Mouse (Mus musculus): Measurements from ENCODE around the gene Srcin1. TPM values are rescaled to one million over a fixed set of nuclear protein-coding genes. Genes with fewer than 3 reads are reported as not detected.

Srcin1 gene
- polyA plus RNA-seq, 1 experiment from 2014 or later = 3.2 TPM

- Histone ChIP-seq H3K4me3 (ENCODE audit: low read depth, low read length) (peak overlapping the region; percentile 76), H3K9me3 (ENCODE audit: control insufficient read depth, low read length) (no peaks in the 10 kb centered on the region), H3K4me2 (ENCODE audit: low read depth, low read length, severe bottlenecking) (peak overlapping the region; percentile 80), H3K4me1 (replicated peaks; ENCODE audit: control insufficient read depth, insufficient read depth, low read length) (peaks cover 45% of the 10 kb centered on the region), H3K27ac (ENCODE audit: low read depth, low read length) (peak overlapping the region; percentile 96), H3K36me3 (ENCODE audit: control insufficient read depth, insufficient read depth, low read length) (no peaks in the 10 kb centered on the region), H3K9ac (ENCODE audit: low read length) (peak overlapping the region; percentile 87), H3K27me3 (ENCODE audit: control insufficient read depth, insufficient read depth, low read length) (peaks cover 9% of the 10 kb centered on the region)
- under 1% methylated on average over 30 of the region's 43 CpGs for WGBS
- DNase-seq (ENCODE audit: low spot score) = no peak
- peak; percentile 42; the same call in 1 of the 2 replicates for ATAC-seq (replicated peaks; ENCODE audit: low FRiP score)
These were observed 1.4 kb downstream of the Srcin1 start for GRCm38 (mm10) chr11:97574551-97575051.

DNA sequence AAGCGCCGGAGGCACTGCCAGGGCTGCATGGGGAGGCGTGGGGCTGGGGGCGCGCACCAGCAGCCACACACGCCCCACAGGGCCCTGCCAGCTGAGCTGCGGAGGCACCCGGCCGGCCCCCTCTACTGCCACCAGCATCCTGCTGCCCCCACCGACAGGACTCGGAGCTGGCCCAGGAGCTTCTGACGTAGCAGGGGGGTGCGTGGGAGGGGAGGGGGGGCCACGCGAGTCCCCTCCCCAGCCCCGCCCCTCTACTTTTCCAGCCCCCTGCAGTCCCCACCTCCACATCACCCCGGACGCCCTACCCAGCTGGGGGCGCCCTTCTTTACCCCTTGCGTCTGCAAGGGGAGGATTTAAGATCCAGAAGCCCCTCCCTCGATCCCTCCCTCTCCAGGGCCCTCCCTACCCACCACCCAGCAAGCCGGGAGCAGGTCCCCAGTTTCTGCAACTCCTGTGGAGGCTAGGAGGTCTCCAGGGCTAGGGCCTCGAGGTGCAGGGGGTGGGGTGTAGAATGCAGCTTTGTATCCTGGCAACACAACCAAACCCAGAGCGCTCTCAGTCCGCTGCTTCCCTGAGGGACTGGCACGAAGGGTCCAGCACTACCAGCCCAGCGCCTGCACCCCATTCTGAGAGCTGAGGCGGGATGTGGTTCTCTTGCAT lies 2.0 kb downstream of the Srcin1 start:
- WGBS = 2% methylated on average over 18 of the region's 28 CpGs
- H3K27me3 ChIP-seq (ENCODE audit: control insufficient read depth, insufficient read depth, low read length) = peaks cover 9% of the 10 kb centered on the region
- peak; percentile 86 for DNase-seq (ENCODE audit: low spot score)

DNA sequence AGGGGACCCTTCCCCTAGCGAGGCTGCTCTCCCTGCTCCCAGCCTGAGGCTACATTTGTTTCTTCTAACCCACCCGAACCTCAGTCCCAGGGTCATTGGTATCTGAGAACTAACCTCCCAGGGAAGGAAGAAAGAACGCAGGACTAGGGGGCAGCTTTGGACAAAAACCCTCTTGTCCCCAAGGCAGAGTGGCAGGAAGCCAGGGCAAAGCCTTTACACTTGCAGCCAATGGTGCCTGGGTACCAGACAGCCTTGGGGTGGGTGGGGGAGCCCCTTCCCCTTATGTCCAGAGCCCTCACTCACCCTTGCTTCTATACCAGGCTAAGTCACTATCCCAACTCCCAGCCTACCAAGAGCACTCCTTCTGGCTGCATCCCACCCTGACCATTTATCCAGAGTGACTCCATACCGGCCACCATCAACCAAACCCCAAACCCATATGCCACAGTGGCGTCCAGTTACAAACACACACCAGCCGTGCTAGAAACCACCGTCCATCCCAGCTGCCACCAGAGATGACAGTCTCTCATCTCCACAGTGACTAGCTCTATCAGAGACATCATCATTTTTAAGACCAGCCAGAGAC lies 3.0 kb downstream of the Srcin1 start:
- ATAC-seq (replicated peaks; ENCODE audit: low FRiP score) = no peak
- Histone ChIP-seq H3K4me2 (ENCODE audit: low read depth, low read length, severe bottlenecking) (peak overlapping the region; percentile 80), H3K4me3 (ENCODE audit: low read depth, low read length) (no peak overlapping the region), H3K27ac (ENCODE audit: low read depth, low read length) (no peak overlapping the region), H3K4me1 (replicated peaks; ENCODE audit: control insufficient read depth, insufficient read depth, low read length) (peaks cover 48% of the 10 kb centered on the region), H3K9ac (ENCODE audit: low read length) (peak overlapping the region; percentile 87), H3K27me3 (ENCODE audit: control insufficient read depth, insufficient read depth, low read length) (peaks cover 9% of the 10 kb centered on the region), H3K36me3 (ENCODE audit: control insufficient read depth, insufficient read depth, low read length) (no peaks in the 10 kb centered on the region), H3K9me3 (ENCODE audit: control insufficient read depth, low read length) (no peaks in the 10 kb centered on the region)
- 35% methylated on average over 7 of the region's 7 CpGs for WGBS
- peak; percentile 46 for DNase-seq (ENCODE audit: low spot score)

More for the DNA sequence above, 2.0 kb downstream of the Srcin1 start:
- Histone ChIP-seq H3K36me3 (ENCODE audit: control insufficient read depth, insufficient read depth, low read length) (no peaks in the 10 kb centered on the region), H3K9me3 (ENCODE audit: control insufficient read depth, low read length) (no peaks in the 10 kb centered on the region), H3K9ac (ENCODE audit: low read length) (peak overlapping the region; percentile 87), H3K4me2 (ENCODE audit: low read depth, low read length, severe bottlenecking) (peak overlapping the region; percentile 80), H3K27ac (ENCODE audit: low read depth, low read length) (peak overlapping the region; percentile 96), H3K4me1 (replicated peaks; ENCODE audit: control insufficient read depth, insufficient read depth, low read length) (peaks cover 47% of the 10 kb centered on the region), H3K4me3 (ENCODE audit: low read depth, low read length) (peak overlapping the region; percentile 76)
- ATAC-seq (replicated peaks; ENCODE audit: low FRiP score) = peak; percentile 31; the same call in 1 of the 2 replicates

DNA sequence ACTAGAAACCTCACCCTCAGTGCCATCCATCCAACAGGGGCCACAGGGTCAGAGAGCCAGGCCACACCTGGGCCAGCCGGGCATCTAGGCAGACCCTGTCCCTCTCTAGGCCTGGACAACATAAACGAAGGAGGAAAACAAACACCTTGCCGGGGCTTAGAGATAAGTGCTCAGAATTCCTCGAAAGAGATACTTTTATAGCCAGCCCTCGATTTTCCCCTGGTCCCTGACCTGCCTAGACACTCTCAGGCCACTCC lies 4.0 kb downstream of the Srcin1 start:
- Histone ChIP-seq H3K27ac (ENCODE audit: low read depth, low read length) (no peak overlapping the region), H3K4me3 (ENCODE audit: low read depth, low read length) (no peak overlapping the region), H3K4me2 (ENCODE audit: low read depth, low read length, severe bottlenecking) (no peak overlapping the region), H3K27me3 (ENCODE audit: control insufficient read depth, insufficient read depth, low read length) (peaks cover 9% of the 10 kb centered on the region), H3K9ac (ENCODE audit: low read length) (no peak overlapping the region), H3K9me3 (ENCODE audit: control insufficient read depth, low read length) (no peaks in the 10 kb centered on the region), H3K4me1 (replicated peaks; ENCODE audit: control insufficient read depth, insufficient read depth, low read length) (peaks cover 57% of the 10 kb centered on the region), H3K36me3 (ENCODE audit: control insufficient read depth, insufficient read depth, low read length) (no peaks in the 10 kb centered on the region)
- DNase-seq (ENCODE audit: low spot score) = no peak
- no peak for ATAC-seq (replicated peaks; ENCODE audit: low FRiP score)
- 42% methylated on average over 5 of the region's 5 CpGs for WGBS

- H3K27ac ChIP-seq (ENCODE audit: low read depth, low read length) = 0 out of 2 replicates have a peak overlapping the region, but pooled peaks have one; percentile 38
- DNase-seq (ENCODE audit: low spot score) = peak; percentile 53
- ATAC-seq (replicated peaks; ENCODE audit: low FRiP score) = no peak
- peaks cover 9% of the 10 kb centered on the region for H3K27me3 ChIP-seq (ENCODE audit: control insufficient read depth, insufficient read depth, low read length)
- no peaks in the 10 kb centered on the region for H3K36me3 ChIP-seq (ENCODE audit: control insufficient read depth, insufficient read depth, low read length)
- no peak overlapping the region for H3K4me3 ChIP-seq (ENCODE audit: low read depth, low read length)
- no peak overlapping the region for H3K4me2 ChIP-seq (ENCODE audit: low read depth, low read length, severe bottlenecking)
- H3K9me3 ChIP-seq (ENCODE audit: control insufficient read depth, low read length) = no peaks in the 10 kb centered on the region
- 7% methylated on average over 8 of the region's 8 CpGs for WGBS
- peaks cover 63% of the 10 kb centered on the region for H3K4me1 ChIP-seq (replicated peaks; ENCODE audit: control insufficient read depth, insufficient read depth, low read length)
- H3K9ac ChIP-seq (ENCODE audit: low read length) = no peak overlapping the region
These were observed 4.5 kb downstream of the Srcin1 start for GRCm38 (mm10) chr11:97571266-97572088.

- Histone ChIP-seq H3K4me1 (replicated peaks; ENCODE audit: control insufficient read depth, insufficient read depth, low read length) (peaks cover 68% of the 10 kb centered on the region), H3K36me3 (ENCODE audit: control insufficient read depth, insufficient read depth, low read length) (no peaks in the 10 kb centered on the region), H3K9ac (ENCODE audit: low read length) (peak overlapping the region; percentile 16; the same call in 1 of the 2 replicates), H3K4me3 (ENCODE audit: low read depth, low read length) (no peak overlapping the region), H3K27ac (ENCODE audit: low read depth, low read length) (no peak overlapping the region), H3K4me2 (ENCODE audit: low read depth, low read length, severe bottlenecking) (0 out of 2 replicates have a peak overlapping the region, but pooled peaks have one; percentile 11), H3K9me3 (ENCODE audit: control insufficient read depth, low read length) (no peaks in the 10 kb centered on the region), H3K27me3 (ENCODE audit: control insufficient read depth, insufficient read depth, low read length) (peaks cover 7% of the 10 kb centered on the region)
- ATAC-seq (replicated peaks; ENCODE audit: low FRiP score) = 0 out of 2 replicates have a peak, but pooled peaks have one; percentile 3
- 19% methylated on average over 8 of the region's 8 CpGs for WGBS
- no peak for DNase-seq (ENCODE audit: low spot score)
These were observed 5.4 kb downstream of the Srcin1 start for GRCm38 (mm10) chr11:97570493-97571137.

DNA sequence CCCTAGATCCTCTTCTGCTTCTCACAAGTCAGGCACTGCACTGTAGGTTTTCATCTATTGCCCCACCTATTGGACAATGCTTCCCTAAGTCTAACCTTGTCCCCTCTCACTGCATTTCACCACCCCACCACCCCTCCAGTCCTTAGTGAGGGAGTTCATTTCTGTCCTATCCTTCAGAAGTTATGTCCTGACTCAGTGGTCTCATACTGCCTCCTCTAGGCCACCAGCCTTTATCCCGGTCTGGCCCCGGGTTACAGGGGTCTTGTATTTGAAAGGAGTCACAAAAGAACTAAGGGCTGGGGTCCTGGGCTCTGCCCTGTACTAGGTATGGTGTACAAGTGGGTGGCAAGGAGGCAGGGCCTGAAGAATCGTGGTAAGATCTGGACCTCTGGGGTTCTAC lies 6.2 kb downstream of the Srcin1 start:
- H3K27ac ChIP-seq (ENCODE audit: low read depth, low read length) = no peak overlapping the region
- WGBS = 35% methylated on average over 3 of the region's 3 CpGs
- H3K4me1 ChIP-seq (replicated peaks; ENCODE audit: control insufficient read depth, insufficient read depth, low read length) = peaks cover 71% of the 10 kb centered on the region
- H3K36me3 ChIP-seq (ENCODE audit: control insufficient read depth, insufficient read depth, low read length) = no peaks in the 10 kb centered on the region
- peak overlapping the region; percentile 16; the same call in 1 of the 2 replicates for H3K9ac ChIP-seq (ENCODE audit: low read length)
- ATAC-seq (replicated peaks; ENCODE audit: low FRiP score) (no peak), DNase-seq (ENCODE audit: low spot score) (no peak)
- no peaks in the 10 kb centered on the region for H3K9me3 ChIP-seq (ENCODE audit: control insufficient read depth, low read length)
- peaks cover 7% of the 10 kb centered on the region for H3K27me3 ChIP-seq (ENCODE audit: control insufficient read depth, insufficient read depth, low read length)
- H3K4me3 ChIP-seq (ENCODE audit: low read depth, low read length) = no peak overlapping the region
- H3K4me2 ChIP-seq (ENCODE audit: low read depth, low read length, severe bottlenecking) = no peak overlapping the region

DNA sequence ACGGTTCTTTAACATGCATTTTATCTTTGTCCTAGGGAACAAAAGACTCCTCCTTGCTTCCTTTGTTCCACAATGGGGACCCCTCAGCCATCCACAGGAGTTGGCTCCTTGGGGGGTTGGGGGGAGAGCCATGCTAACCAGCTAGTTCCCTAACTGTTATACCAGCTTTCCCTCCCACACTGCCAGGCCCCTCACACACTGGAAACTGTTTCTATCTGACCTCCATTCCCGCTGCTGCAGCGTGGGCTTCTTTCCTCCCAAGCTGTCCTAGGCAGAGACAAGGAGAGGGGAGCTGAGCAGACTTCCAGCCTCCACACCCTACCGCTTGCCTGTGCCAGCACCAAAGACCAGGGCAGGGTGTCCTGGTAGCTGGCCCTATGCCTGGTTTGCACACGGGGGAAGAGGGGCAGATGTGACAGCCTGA lies 6.7 kb downstream of the Srcin1 start:
- peaks cover 73% of the 10 kb centered on the region for H3K4me1 ChIP-seq (replicated peaks; ENCODE audit: control insufficient read depth, insufficient read depth, low read length)
- 39% methylated on average over 5 of the region's 5 CpGs for WGBS
- H3K9me3 ChIP-seq (ENCODE audit: control insufficient read depth, low read length) = no peaks in the 10 kb centered on the region
- peaks cover 7% of the 10 kb centered on the region for H3K27me3 ChIP-seq (ENCODE audit: control insufficient read depth, insufficient read depth, low read length)
- H3K4me3 ChIP-seq (ENCODE audit: low read depth, low read length) = no peak overlapping the region
- no peak overlapping the region for H3K4me2 ChIP-seq (ENCODE audit: low read depth, low read length, severe bottlenecking)
- H3K9ac ChIP-seq (ENCODE audit: low read length) = no peak overlapping the region
- H3K36me3 ChIP-seq (ENCODE audit: control insufficient read depth, insufficient read depth, low read length) = no peaks in the 10 kb centered on the region
- H3K27ac ChIP-seq (ENCODE audit: low read depth, low read length) = no peak overlapping the region
- no peak for DNase-seq (ENCODE audit: low spot score)
- no peak for ATAC-seq (replicated peaks; ENCODE audit: low FRiP score)

Data from forebrain, embryonic 11.5 days (tissue).